Mouse (Mus musculus) heart, postnatal 0 days (tissue): ENCODE data around the gene Myoc. TPM values are rescaled to one million over a fixed set of nuclear protein-coding genes. Genes with fewer than 3 reads are reported as not detected.

Source experiments
- ATAC-seq: fragments of 200-750 bp; cut with Nextera tagmentation; 2 replicates; pipeline ENCODE4 v1.8.0; 2017; ENCODE audit warnings: low read depth, moderate number of reproducible peaks, moderate library complexity; ENCODE audit not compliant: insufficient read depth
- DNase-seq: peaks from one replicate; pipeline ENCODE4 v3.0.0-alpha.2; 2016; ENCODE audit warnings: low spot score
- H3K27ac ChIP-seq: fragments of 300-500 bp; sonication (generic); 2 replicates; pipeline ENCODE4 v1.5.1; 2014; ENCODE audit warnings: low read depth, mild to moderate bottlenecking
- H3K27me3 ChIP-seq: fragments of 300-500 bp; sonication (generic); 2 replicates; pipeline ENCODE4 v1.6.1; 2014; ENCODE audit warnings: low read length, mixed read lengths; ENCODE audit not compliant: control insufficient read depth, insufficient read depth
- H3K36me3 ChIP-seq: fragments of 300-500 bp; sonication (generic); replicated peaks from 2 replicates; pipeline ENCODE4 v1.6.1; 2014; ENCODE audit warnings: low read length, mixed read lengths; ENCODE audit not compliant: control insufficient read depth, insufficient read depth
- H3K4me1 ChIP-seq: fragments of 300-500 bp; sonication (generic); 2 replicates; pipeline ENCODE4 v1.6.1; 2014; ENCODE audit warnings: antibody characterized with exemption; ENCODE audit not compliant: control insufficient read depth, insufficient read depth
- H3K4me2 ChIP-seq: fragments of 300-500 bp; sonication (generic); 2 replicates; pipeline ENCODE4 v1.6.1; 2014; ENCODE audit warnings: low read depth, mild to moderate bottlenecking, low read length, moderate library complexity
- H3K4me3 ChIP-seq: fragments of 300-500 bp; sonication (generic); 2 replicates; pipeline ENCODE4 v1.5.1; 2014; ENCODE audit warnings: low read depth, low read length
- H3K9ac ChIP-seq: fragments of 300-500 bp; sonication (generic); replicated peaks from 2 replicates; pipeline ENCODE4 v1.6.1; 2014; ENCODE audit warnings: low read depth, low read length, mixed read lengths
- H3K9me3 ChIP-seq: fragments of 300-500 bp; sonication (generic); replicated peaks from 2 replicates; pipeline ENCODE4 v1.6.1; 2016; ENCODE audit warnings: low read length; ENCODE audit not compliant: control insufficient read depth
- CTCF ChIP-seq: IDR thresholded peaks from 2 replicates; pipeline ENCODE4 v1.5.1; 2016; ENCODE audit warnings: antibody characterized with exemption, control low read depth, low read depth
- EP300 ChIP-seq: IDR thresholded peaks from 2 replicates; pipeline ENCODE4 v1.6.1; 2016; ENCODE audit warnings: antibody characterized with exemption, low read depth
- WGBS: fragments of 180-500 bp; shearing (Covaris S2); extraction: QIAGEN DNeasy Blood & Tissue Kit; methylation state at CpG from one replicate; pipeline ENCODE4 v1.1.7; 2014; 5-methylcytosine and 5-hydroxymethylcytosine counted together
- microRNA-seq: library from miRNA; unstranded; fragments of <30 nt; microRNA quantifications from one replicate; pipeline ENCODE4, GENCODE M21; 2016
- polyA plus RNA-seq: library from polyadenylated mRNA; unstranded; fragments of >200 nt; fragmentation: Nextera tagmentation; extraction: Ambion mirVana; gene quantifications from 2 replicates; pipeline ENCODE4 v1.2.1, GENCODE M21; 2015
- total RNA-seq: library from RNA; depleted of rRNA; stranded (reverse); fragments of >200 nt; gene quantifications from 2 replicates; pipeline ENCODE4 v1.2.3, GENCODE M21; 2014; ENCODE audit warnings: low replicate concordance; rRNA removed

Myoc gene
- total and polyA plus RNA-seq, 2 experiments from 2014 or later = 0.46 TPM; not detected in 1

DNA sequence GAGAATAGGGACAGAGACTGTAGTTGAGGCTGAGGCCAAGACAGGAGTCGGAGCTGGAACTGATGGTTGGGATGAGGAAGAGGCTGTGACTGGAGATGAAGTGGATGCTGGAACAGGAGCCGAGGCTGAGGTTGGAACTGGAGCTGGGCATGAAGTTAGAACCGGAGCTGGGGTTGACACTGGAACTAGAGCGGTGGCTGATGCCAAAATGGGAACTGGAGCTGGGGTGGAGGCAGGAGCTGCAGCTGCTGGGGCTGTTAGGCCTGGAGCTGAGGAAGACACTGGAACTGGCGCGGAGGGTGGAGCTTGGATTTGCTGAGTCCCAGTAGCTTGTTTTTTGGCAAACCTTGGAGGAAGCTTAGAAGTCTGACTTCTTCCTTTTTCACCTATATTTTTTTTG lies 58.9 kb downstream of the Myoc start:
- 94% methylated on average over 6 of the region's 6 CpGs for WGBS
- Histone ChIP-seq H3K4me1 (no peaks in the 10 kb centered on the region), H3K9ac (no peak overlapping the region), H3K27ac (no peak overlapping the region), H3K4me2 (no peak overlapping the region), H3K9me3 (no peaks in the 10 kb centered on the region), H3K36me3 (peaks cover 74% of the 10 kb centered on the region), H3K4me3 (no peak overlapping the region), H3K27me3 (no peaks in the 10 kb centered on the region)
- ATAC-seq (no peak), DNase-seq (no peak)
- TF ChIP-seq EP300 (no peak), CTCF (no peak)

Small RNAs within 50 kb of the gene (microRNA-seq; reads per million reads assigned to microRNA genes)
- gene Gm27616 = not detected

Other genes starting within 250 kb of the Myoc start
- gene Dnm3, start 161.1 kb upstream of the Myoc start, total RNA-seq = 2.4 and 3.0 TPM in 2 replicates
- 1.9 and 2.3 TPM in 2 replicates for gene Dnm3, start 161.1 kb upstream of the Myoc start, polyA plus RNA-seq
- 10.0 and 12.4 TPM in 2 replicates for gene Mettl13, start 90.6 kb upstream of the Myoc start, total RNA-seq
- gene Mettl13, start 90.6 kb upstream of the Myoc start, polyA plus RNA-seq = 6.3 and 7.0 TPM in 2 replicates
- 4.1 and 8.3 TPM in 2 replicates for gene Vamp4, start 68.6 kb upstream of the Myoc start, total RNA-seq
- gene Vamp4, start 68.6 kb upstream of the Myoc start, polyA plus RNA-seq = 26.4 and 32.2 TPM in 2 replicates
- not detected in 2 replicates for gene Myocos, start 19.1 kb downstream of the Myoc start, total RNA-seq
- not detected in 2 replicates for gene Myocos, start 19.1 kb downstream of the Myoc start, polyA plus RNA-seq
- 35.7 and 54.6 TPM in 2 replicates for gene Prrc2c, start 101.4 kb downstream of the Myoc start, total RNA-seq
- 55.9 and 56.5 TPM in 2 replicates for gene Prrc2c, start 101.4 kb downstream of the Myoc start, polyA plus RNA-seq
- gene Fmo4, start 174.8 kb downstream of the Myoc start, total RNA-seq = 1.3 and 3.1 TPM in 2 replicates
- 0.20 and 0.32 TPM in 2 replicates for gene Fmo4, start 174.8 kb downstream of the Myoc start, polyA plus RNA-seq
- gene Fmo1, start 227.5 kb downstream of the Myoc start, total RNA-seq = 18.6 and 37.3 TPM in 2 replicates
- gene Fmo1, start 227.5 kb downstream of the Myoc start, polyA plus RNA-seq = 12.8 and 17.0 TPM in 2 replicates